Mouse (Mus musculus) adrenal gland, postnatal 10 days (tissue): ENCODE measurements around the gene Bcl11b. TPM values are rescaled to one million over a fixed set of nuclear protein-coding genes. Genes with fewer than 3 reads are reported as not detected.
A peak's percentile ranks its signal among the peaks of the same experiment; 100 is the strongest.

ENCODE experiments used
- DNase-seq: peaks from one replicate; pipeline ENCODE4 v3.0.0; 2021; ENCODE audit warnings: mixed read lengths
- total RNA-seq, 2 experiments: library from RNA; stranded (reverse); gene quantifications; 2 replicates each; pipeline ENCODE4 v1.2.3; 2021

The Bcl11b gene
- total RNA-seq, 2 experiments from 2014 or later: 1.7 to 1.9 TPM

- no peak for DNase-seq
These were observed 32.8 kb downstream of the Bcl11b start for GRCm38 (mm10) chr12:107970637-107971036.

GRCm38 (mm10) chr12:107969841-107970371 lies 33.5 kb downstream of the Bcl11b start:
- DNase-seq: no peak

DNA sequence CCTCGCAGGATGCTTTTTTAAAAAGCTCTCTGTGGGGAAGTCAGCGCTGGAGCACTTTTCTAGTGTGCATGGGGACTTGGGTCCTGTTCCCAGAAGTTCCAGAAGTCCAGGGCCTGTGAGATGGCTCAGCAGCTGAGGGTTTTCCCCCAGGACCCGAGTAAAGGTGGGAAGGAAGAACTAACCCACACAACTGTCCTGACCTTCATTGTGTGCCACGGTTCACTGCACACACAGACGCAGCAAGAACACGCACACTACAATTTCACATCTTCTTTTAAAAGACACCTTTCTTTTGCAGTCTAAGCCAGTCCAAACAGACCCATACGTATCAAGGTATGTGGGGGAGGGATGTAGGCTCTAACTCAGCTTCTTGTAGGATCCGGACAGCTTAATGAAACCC lies 34.3 kb downstream of the Bcl11b start:
- DNase-seq: no peak

DNA sequence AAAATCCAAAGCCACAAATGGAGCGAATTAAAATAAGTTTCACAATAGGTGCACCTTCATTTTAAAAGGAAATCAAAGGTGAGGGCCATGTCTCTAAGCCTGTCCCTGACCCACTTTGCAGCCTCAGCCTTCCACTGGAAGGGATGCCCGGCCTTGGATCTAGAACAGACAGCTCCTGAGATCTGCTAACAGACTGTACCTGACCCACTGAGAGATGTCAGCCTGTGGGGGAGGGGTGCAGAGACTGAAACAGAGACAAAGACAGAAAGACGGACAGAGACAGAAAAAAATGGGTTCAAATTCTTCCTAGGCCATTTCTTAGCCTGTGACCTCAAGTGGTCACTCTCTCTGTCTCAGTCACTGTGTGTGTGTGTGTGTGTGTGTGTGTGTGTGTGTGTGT lies 35.1 kb downstream of the Bcl11b start:
- DNase-seq: peak; percentile 25

GRCm38 (mm10) chr12:107967026-107967425 lies 36.4 kb downstream of the Bcl11b start:
- no peak for DNase-seq

DNA sequence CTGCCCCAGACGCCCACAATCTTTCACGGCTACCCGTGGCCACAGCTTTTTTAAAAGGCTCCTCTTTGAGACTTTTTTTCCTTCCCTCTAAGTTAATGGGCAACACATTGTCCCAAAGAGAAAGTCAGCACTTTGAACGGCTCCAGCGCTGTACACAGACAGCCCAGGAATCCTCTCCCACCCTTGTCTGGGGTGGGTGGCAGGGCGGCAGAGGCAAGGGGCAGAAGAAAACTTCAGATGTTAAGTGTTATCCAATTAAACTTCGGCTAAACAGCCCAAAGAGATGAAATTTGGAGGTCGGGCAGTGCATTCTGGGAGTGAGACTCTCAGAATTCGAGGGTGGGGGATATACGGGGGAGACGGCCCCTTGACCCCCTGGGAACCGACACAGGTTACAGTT lies 38.3 kb downstream of the Bcl11b start:
- no peak for DNase-seq

DNA sequence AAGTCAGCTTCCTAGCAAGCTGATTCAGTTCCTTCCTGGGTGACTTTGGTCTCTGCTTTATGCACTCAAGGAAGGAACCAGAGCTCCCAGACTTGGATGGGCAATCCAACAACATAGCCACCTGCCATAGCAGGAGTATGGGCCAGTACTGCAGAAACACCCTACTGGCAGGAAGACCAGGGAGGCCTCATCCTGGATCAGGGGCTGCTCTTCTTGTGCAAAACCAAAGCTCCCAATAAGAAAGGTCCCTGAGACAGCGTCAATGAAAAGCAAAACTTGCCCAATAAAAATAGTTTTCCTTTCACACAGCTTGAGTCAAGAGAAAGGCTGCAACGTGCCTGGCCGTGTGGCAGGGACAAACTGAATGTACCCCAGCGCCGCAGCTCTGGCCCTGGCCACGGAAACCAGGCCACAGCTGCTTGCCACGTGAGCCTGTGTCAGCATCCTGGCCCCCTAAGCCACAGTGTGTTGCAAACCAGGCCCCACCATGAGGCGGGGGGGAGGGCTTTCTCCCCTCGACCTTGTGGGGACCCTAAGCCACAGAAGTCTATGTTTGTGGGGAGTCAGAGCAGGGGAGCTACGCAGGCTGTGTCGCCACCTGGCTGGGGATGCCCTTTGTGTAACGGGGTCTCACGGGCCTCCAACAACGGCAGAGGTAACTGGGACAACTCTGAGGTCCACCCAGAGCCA lies 38.9 kb downstream of the Bcl11b start:
- DNase-seq: no peak

DNA sequence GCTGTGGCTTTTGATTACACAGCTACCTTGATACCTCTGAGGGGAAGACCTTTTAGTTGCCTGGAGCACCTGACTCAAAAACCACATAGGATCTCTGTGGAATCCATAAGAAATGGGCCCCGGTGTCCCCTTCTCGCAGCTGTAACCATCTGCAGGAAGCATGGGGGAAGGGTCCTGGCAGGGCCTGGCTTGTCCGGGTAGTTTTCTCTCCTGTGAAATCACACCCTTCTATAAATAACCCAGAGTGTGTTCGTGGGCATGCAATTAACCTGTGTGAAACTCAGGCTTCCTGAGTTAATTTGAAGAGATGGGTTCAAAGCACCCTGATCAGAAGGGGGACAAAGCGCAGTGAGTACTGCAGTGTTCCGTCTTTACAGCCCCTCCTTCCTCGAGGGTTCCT lies 40.5 kb downstream of the Bcl11b start:
- no peak for DNase-seq

DNA sequence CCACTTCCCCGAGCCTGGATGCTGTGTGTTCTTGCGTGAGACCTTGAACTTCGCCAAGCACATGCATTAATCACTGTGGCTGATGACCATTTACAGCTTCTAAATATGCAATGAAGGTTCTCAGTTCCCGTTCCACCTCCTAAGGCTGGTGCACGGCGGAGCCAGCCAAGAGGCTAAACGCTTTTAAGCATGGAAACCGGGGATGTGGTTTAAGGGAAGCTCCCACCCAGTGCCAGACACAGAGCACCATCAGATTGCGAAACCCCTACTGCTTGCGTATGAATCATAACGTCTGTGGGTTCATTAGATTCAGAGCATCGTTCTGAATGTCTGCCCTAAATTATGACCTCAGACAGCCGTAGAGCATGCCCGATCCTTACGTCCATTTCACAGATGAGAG lies 41.6 kb downstream of the Bcl11b start:
- DNase-seq: peak; percentile 40

DNA sequence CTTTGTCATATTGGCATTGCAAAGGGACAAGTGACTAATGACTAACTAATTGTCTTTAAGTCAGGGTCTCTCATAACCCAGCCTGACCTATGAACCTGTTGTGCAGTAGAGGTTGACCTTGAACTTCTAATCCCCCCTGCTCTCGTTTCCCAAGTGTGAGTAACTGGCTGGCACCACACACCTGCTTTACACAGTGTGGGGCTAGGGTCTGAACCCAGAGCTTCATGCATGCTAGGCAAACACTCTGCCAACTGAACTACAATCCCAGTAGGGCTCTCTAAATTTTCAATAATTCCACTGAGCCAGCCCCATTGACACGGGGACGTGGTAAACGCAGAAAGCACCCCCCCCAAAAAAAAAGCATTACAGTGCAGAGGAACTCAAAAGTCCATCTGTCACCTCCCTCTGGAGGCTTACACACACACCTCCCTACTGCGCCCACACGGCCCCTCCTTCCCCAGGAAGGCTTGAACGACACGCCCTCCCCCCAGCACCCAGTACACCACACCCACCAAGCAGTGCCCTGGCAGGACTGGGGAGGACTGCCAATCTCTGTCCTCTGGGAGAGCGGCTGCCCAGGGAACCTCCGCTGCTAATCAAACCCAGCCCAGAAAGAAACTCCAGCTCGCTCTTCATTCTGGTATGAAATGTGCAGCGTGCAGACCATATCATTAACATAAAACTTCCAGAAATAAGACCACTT lies 42.5 kb downstream of the Bcl11b start:
- peak; percentile 81 for DNase-seq

DNA sequence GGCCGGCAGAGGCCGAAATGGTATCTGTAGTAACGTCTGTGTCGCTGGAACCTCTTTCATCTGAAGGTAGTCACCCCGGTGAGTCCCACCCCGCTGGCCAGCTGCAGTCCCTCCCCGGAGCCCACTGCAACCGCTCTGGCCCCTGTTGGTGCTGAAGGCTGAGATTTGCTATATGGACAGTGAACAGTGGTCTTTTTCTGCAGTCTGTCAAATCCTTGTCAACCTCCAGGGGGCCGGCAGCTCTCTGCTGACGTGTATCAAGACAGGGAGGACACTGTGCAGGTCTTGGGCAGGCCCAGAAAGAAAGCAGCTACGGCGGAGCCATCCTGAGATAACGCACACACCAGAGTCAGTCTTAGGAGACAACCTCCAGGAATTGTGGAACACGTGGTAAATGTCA lies 43.0 kb downstream of the Bcl11b start:
- no peak for DNase-seq

DNA sequence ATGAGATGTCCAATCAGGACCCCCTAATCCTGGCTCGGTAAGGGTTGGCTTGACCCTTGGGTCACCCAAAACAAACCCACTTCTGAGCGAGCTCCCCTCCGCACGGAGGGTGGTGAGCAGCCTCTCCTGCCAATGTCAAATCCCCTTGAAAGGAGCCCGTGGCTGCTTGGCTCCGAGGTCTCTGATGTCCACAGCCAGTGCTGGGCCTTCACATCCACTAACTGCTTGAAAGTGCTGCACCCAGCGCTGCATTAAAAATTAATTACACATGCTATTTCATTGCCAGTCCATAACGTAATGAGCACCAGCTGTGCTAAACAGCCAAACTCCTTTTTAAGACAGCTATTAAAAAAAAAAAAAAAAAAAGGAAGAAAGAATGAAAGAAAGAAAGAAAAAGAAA lies 43.5 kb downstream of the Bcl11b start:
- no peak for DNase-seq

- DNase-seq: no peak
These were observed 50.2 kb downstream of the Bcl11b start for GRCm38 (mm10) chr12:107953044-107953684.

- DNase-seq: no peak
These were observed 51.1 kb downstream of the Bcl11b start for GRCm38 (mm10) chr12:107952318-107952724.

GRCm38 (mm10) chr12:107950667-107951179 lies 52.7 kb downstream of the Bcl11b start:
- DNase-seq: no peak

GRCm38 (mm10) chr12:107949416-107949815 lies 54.0 kb downstream of the Bcl11b start:
- DNase-seq: no peak

GRCm38 (mm10) chr12:107942100-107942499 lies 61.3 kb downstream of the Bcl11b start:
- no peak for DNase-seq

GRCm38 (mm10) chr12:107940774-107941173 lies 62.6 kb downstream of the Bcl11b start:
- DNase-seq: no peak

GRCm38 (mm10) chr12:107939177-107939576 lies 64.2 kb downstream of the Bcl11b start:
- DNase-seq: no peak

GRCm38 (mm10) chr12:107936972-107937371 lies 66.4 kb downstream of the Bcl11b start:
- no peak for DNase-seq

DNA sequence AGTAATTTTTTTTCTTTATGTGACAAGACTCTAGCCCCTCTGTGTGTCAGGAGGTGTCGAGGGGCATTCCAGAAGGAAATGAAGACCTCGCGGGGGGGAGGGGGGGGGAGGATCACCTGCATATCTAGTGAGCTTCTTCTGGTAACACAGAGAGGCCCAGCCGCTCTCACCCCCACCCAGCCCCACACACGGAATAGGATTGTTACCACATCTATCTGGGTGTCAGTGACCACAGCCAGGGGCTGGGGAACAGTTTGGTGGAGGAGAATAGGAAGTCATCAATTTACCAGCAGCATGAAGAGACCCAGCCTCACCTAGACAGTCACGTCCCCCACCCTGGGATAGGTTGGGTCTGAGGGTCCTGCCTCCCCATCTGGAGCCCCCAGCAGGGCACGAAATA lies 67.0 kb downstream of the Bcl11b start:
- no peak for DNase-seq

- DNase-seq: no peak
These were observed 68.5 kb downstream of the Bcl11b start for GRCm38 (mm10) chr12:107934831-107935437.

GRCm38 (mm10) chr12:107932140-107932539 lies 71.3 kb downstream of the Bcl11b start:
- no peak for DNase-seq
